ENCODE assay signal across 27 mouse cellular contexts in the genomic region with DNA sequence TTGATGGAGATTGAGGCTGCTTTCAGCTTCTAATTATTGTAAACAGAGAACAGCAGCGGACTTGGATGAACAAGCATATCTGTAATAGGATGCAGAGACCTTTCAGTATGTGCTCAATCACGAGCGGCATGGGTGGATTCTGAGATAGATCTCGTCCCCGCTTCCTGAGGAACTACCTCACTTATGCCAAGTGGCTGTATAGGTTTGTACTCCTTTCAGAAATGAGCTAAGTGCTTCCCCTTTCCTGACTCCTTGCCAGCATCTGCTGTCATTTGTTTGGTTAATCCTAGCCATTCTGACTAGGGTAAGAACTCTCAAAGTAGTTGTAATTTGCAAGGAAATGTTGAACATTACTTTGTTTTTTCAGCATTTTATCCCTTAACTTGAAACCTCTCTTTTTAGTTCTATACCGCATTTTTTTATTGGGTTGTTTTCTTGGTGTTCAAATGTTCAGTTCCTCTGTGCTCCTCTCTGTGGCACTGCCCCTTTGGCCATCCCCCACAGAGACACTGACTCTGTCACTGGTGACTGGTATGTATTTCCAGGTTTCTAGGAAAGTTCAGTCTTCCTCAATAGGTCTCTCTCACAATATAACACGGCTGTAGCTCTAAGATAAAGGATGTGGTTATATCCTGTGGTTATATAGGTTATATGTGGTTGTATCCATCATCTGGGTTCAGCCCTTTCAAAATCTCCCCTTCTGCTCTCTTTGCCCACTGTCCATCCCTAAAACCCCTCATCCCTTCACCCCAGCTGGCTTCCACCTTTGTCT.
DNase-seq lines count a peak whose midpoint lies in the region; ATAC-seq and TF ChIP-seq lines count a peak whose summit lies in the region.
"Had no signal": no experiment of that assay in that cellular context is flagged by ENCODE, and none has a peak within 500 bp of the region (broad histone marks: within the 10 kb centered on the region; RNA-seq: fewer than 3 reads in every experiment).

No protein-coding gene starts in this region.

- WGBS in lung, embryonic 14.5 days: 69% methylated on average over 7 of the region's 7 CpGs
- WGBS in kidney, embryonic 16.5 days: 79% methylated on average over 7 of the region's 7 CpGs

- DNase-seq in lung, embryonic 14.5 days: peak; percentile 25
- DNase-seq in lung, postnatal 14 days: no peak
- peak; percentile 12 for DNase-seq in naive thymus-derived CD4-positive, alpha-beta T cell, adult 2 months (ENCODE audit: low read depth)
- DNase-seq in liver: no peak
- DNase-seq: adrenal gland, postnatal 10 days; cerebellum, adult 11 months; cerebellum, postnatal 10 days; gastrocnemius, postnatal 36 days; heart, postnatal 4 days; kidney, postnatal 4 days; layer of hippocampus, adult 9-11 months; right cerebral cortex, adult 18-20 months; right cerebral cortex, postnatal 4 days; thymus, postnatal 14 days had no signal

- no peaks in the 10 kb centered on the region for H3K9me3 ChIP-seq in lung, embryonic 14.5 days (ENCODE audit: low read depth, low read length)
- H3K9me3 ChIP-seq in kidney, embryonic 16.5 days (ENCODE audit: low read length): no peaks in the 10 kb centered on the region
- H3K9me3 ChIP-seq: embryonic facial prominence, embryonic 15.5 days; kidney, embryonic 15.5 days; midbrain, embryonic 10.5 days; neural tube, embryonic 15.5 days had no signal

- no peaks in the 10 kb centered on the region for H3K27me3 ChIP-seq in lung, embryonic 14.5 days (ENCODE audit: insufficient read depth, low read length)
- H3K27me3 ChIP-seq in kidney, embryonic 16.5 days (ENCODE audit: insufficient read depth, low read length): no peaks in the 10 kb centered on the region
- H3K27me3 ChIP-seq: CH12.LX; embryonic facial prominence, embryonic 15.5 days; kidney, embryonic 15.5 days; neural tube, embryonic 15.5 days had no signal

- H3K4me3 ChIP-seq in lung, embryonic 14.5 days (ENCODE audit: low read depth, low read length): no peak overlapping the region
- no peak overlapping the region for H3K4me3 ChIP-seq in kidney, embryonic 16.5 days (ENCODE audit: low read length)
- H3K4me3 ChIP-seq: embryonic facial prominence, embryonic 15.5 days; kidney, embryonic 15.5 days; midbrain, embryonic 10.5 days; neural tube, embryonic 15.5 days had no signal

- ATAC-seq in lung, embryonic 14.5 days (ENCODE audit: insufficient read depth): no peak
- ATAC-seq in activated CD4-positive, CD25-positive, alpha-beta regulatory T cell, adult 4 months: peak; percentile 36
- ATAC-seq in hematopoietic stem cell, adult 5-6 weeks (replicated peaks in 1 of 2; ENCODE audit: insufficient read depth in 1 of 2, low FRiP score in 2 of 2, low TSS enrichment in 1 of 2, low read depth in 1 of 2, poor library complexity in 2 of 2, severe bottlenecking in 2 of 2): peak; percentile 84 to 90
- ATAC-seq in kidney, embryonic 16.5 days (ENCODE audit: low FRiP score, low TSS enrichment): no peak
- ATAC-seq: forebrain, embryonic 16.5 days; hindbrain, embryonic 16.5 days; intestine, postnatal 0 days had no signal

- no peak overlapping the region for H3K9ac ChIP-seq in lung, embryonic 14.5 days
- no peak overlapping the region for H3K9ac ChIP-seq in kidney, embryonic 16.5 days (replicated peaks; ENCODE audit: low read length)
- H3K9ac ChIP-seq: embryonic facial prominence, embryonic 15.5 days; kidney, embryonic 15.5 days; liver, embryonic 14.5 days; neural tube, embryonic 15.5 days had no signal

- no peaks in the 10 kb centered on the region for H3K36me3 ChIP-seq in lung, embryonic 14.5 days (ENCODE audit: insufficient read depth)
- no peaks in the 10 kb centered on the region for H3K36me3 ChIP-seq in kidney, embryonic 16.5 days (ENCODE audit: insufficient read depth, low read length)
- H3K36me3 ChIP-seq: G1E; kidney, embryonic 15.5 days; midbrain, embryonic 10.5 days; neural tube, embryonic 15.5 days had no signal

- H3K4me1 ChIP-seq in lung, embryonic 14.5 days (ENCODE audit: insufficient read depth): no peaks in the 10 kb centered on the region
- H3K4me1 ChIP-seq in kidney, embryonic 16.5 days (ENCODE audit: insufficient read depth, low read length): no peaks in the 10 kb centered on the region
- H3K4me1 ChIP-seq: embryonic facial prominence, embryonic 15.5 days; kidney, embryonic 15.5 days; neural tube, embryonic 15.5 days had no signal

- no peak for TF ChIP-seq CTCF in lung, embryonic 14.5 days (IDR thresholded peaks at IDR 0.05; ENCODE audit: low read depth)

- H3K27ac ChIP-seq in lung, embryonic 14.5 days (ENCODE audit: low read depth): no peak overlapping the region
- no peak overlapping the region for H3K27ac ChIP-seq in kidney, embryonic 16.5 days (ENCODE audit: low read length)
- H3K27ac ChIP-seq: embryonic facial prominence, embryonic 15.5 days; kidney, embryonic 15.5 days; liver, embryonic 14.5 days; midbrain, embryonic 10.5 days; neural tube, embryonic 15.5 days had no signal

- no peak overlapping the region for H3K4me2 ChIP-seq in lung, embryonic 14.5 days
- H3K4me2 ChIP-seq in kidney, embryonic 16.5 days (replicated peaks; ENCODE audit: low read depth, low read length): no peak overlapping the region
- H3K4me2 ChIP-seq: embryonic facial prominence, embryonic 15.5 days; kidney, embryonic 15.5 days; neural tube, embryonic 15.5 days had no signal

Comparison
In these comparisons a context has a peak if more than half of its experiments do, and no peak if none do; other contexts are left out.
1. DNase-seq: peak in lung, embryonic 14.5 days (single experiment) and naive thymus-derived CD4-positive, alpha-beta T cell, adult 2 months (single experiment); none in lung, postnatal 14 days (single experiment) and liver (single experiment).
2. ATAC-seq: peak in activated CD4-positive, CD25-positive, alpha-beta regulatory T cell, adult 4 months (single experiment) and hematopoietic stem cell, adult 5-6 weeks (2 of 2); none in lung, embryonic 14.5 days (single experiment) and kidney, embryonic 16.5 days (single experiment).